Mouse (Mus musculus): ENCODE results near the gene Uox. TPM values are rescaled to one million over a fixed set of nuclear protein-coding genes. Genes with fewer than 3 reads are reported as not detected.
A peak's percentile ranks its signal among the peaks of the same experiment; 100 is the strongest.

Uox gene
- total RNA-seq, 2 experiments from 2014 or later, result 0.46 TPM; not detected in 1

DNA sequence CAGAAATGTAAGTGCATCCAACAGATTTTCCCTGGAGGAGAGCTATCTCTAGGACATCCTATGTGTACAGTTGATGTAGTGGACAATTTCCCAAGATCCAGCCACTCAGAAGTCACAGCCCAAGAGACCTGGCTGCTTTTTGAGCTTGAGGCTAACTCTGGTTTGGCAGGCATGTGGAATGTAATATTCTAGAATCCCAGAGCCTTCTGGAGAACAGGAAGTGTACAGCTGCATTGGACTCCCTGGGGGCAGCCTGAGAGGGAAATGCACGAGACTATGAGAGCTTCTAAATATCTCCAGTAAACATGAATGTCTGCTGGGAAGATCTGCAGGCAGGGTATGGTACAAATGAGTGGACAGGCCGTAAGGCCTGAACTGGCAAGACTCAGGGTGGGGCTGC is 100.9 kb downstream of the Uox start:
- DNase-seq, result peak in 1 of 2 experiments; percentile 10
- intact Hi-C loops (cut with DNase I), result no loop called here

GRCm38 (mm10) chr3:146675101-146675500 is 104.9 kb downstream of the Uox start:
- DNase-seq, result no peak
- intact Hi-C loops (cut with DNase I), result no loop called here

- intact Hi-C loops (cut with DNase I), result no loop called here
- no peak for DNase-seq
These were observed 106.0 kb downstream of the Uox start for GRCm38 (mm10) chr3:146676193-146676592.

- intact Hi-C loops (cut with DNase I), result no loop called here
- no peak for DNase-seq
These were observed 109.4 kb downstream of the Uox start for GRCm38 (mm10) chr3:146679646-146680045.

- intact Hi-C loops (cut with DNase I), result no loop called here
- DNase-seq, result no peak
These were observed 110.4 kb downstream of the Uox start for GRCm38 (mm10) chr3:146680625-146681024.

GRCm38 (mm10) chr3:146681696-146682095 is 111.5 kb downstream of the Uox start:
- intact Hi-C loops (cut with DNase I), result no loop called here
- DNase-seq, result no peak

Other genes starting within 250 kb of the Uox start
- 10 to 100 TPM; 25.9 to 33.6 TPM for gene Ssx2ip, start 165.8 kb upstream of the Uox start, total RNA-seq (2021)
- 1 to 10 TPM; 4.0 to 5.7 TPM for gene Ctbs, start 120.6 kb upstream of the Uox start, total RNA-seq (2021)
- gene Spata1, start 70.7 kb upstream of the Uox start, total RNA-seq (2021), result 1 to 10 TPM; 3.4 to 4.9 TPM
- 100 to 1,000 TPM; 372 to 423 TPM for gene Gng5, start 70.6 kb upstream of the Uox start, total RNA-seq (2021)
- gene Rpf1, start 49.0 kb upstream of the Uox start, total RNA-seq (2021), result 10 to 100 TPM in 1 of 2 experiments, 1 to 10 TPM in 1; 8.4 to 11.8 TPM
- gene Dnase2b, start 45.2 kb downstream of the Uox start, total RNA-seq (2021), result not detected
- gene 4930503B20Rik, start 80.9 kb downstream of the Uox start, total RNA-seq (2021), result not detected
- gene Samd13, start 115.2 kb downstream of the Uox start, total RNA-seq (2021), result under 1 TPM; 0.39 to 0.82 TPM
- 10 to 100 TPM; 35.5 to 39.4 TPM for gene Prkacb, start 242.6 kb downstream of the Uox start, total RNA-seq (2021)